Mouse (Mus musculus) embryo, embryonic 9.5 days (tissue): Measurements from ENCODE around the gene Ugt3a2.

Source experiments
- DNase-seq: peaks from one replicate; pipeline ENCODE4 v3.0.0-alpha.2; 2017; ENCODE audit errors: extremely low spot score

Gene Ugt3a2

DNA sequence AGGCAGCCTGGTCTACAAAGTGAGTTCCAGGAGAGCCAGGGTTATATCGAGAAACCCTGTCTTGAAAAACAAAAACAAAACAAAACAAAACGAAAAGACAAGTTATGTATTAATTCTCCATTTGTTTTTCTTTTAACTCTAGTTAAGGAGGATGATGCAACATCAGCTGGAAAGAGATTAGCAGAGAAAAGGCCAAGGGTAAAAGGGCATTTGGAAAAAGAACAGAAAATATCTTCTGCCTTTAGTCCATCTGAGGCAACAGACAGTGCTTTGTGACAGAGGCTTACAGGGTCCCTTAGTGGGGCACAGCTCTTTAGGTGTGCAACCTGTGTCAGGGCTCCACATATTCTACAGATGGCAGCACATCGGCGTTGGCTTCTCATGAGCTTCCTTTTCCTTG lies at the start of gene Ugt3a2:
Ugt3a2 (plus strand) TSS at position 210 of the 400 bp plus-strand sequence.
- DNase-seq, result no peak

DNA sequence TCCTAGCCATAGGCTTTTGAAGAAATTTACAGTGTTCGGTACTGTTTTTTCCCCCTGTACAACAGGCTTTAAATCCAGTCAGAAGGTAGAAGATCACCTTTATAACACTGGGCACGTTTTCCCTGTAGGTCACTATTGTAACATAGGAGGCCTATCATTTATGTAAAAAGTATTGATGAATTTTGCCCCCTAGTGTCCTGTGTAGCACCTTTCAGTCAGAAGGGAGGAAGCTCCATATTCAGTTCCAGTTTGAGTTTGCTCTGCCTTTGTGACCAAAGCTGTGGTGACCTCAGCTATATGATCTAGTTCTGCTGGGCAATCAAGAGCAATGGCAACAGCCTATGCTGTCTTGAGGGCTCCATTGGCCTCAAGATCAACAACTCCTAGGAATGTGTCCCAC lies 45.7 kb upstream of the Ugt3a2 start:
- no peak for DNase-seq

DNA sequence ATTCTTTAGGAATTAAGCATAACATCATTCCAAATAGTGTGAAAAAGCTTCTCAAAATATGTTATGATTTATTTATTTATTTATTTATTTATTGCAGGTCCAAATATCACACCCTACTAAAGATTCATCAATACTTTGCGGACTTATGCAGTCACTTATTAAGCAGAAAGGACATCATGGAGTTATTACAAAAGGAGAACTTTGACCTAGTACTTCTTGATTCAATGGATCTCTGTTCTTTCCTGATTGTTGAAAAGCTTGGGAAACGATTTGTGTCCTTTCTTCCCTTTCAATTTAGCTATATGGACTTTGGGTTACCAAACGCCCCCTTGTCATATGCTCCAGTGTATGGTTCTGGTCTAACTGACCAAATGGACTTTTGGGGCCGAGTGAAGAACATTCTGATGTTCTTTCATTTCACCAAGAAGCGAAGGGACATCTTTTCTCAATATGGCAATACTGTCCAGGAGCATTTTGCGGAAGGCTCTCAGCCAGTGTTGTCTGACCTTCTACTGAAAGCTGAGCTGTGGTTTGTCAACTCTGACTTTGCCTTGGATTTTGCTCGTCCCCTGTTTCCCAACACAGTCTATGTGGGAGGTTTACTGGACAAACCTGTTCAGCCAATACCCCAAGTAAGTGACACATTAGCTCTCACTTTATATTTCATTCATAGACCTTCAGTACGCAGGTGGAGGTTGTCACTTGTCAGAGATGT lies 29.2 kb upstream of the Ugt3a2 start:
- no peak for DNase-seq

- no peak for DNase-seq
These were observed 754 bp upstream of the Ugt3a2 start for GRCm38 (mm10) chr15:9334596-9334995.

DNA sequence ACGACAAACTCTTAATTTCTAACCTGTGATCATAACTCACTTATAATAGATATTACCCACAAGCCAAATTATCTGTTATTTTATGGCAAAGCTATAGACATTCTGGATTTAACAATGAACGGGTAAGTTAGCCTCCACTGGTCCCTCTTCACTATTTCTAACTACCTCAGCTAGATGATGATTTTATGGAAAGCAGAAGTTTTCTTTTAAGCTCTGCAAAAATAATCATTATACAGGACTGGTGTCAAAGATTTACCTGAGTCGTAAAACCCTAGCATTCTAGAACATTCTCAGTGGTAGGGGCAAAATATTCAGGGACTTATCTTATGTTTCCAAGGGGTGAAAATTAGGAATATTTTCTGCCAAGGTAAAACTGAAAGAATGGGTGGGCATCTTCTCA lies 1.3 kb downstream of the Ugt3a2 start:
- DNase-seq, result no peak

DNA sequence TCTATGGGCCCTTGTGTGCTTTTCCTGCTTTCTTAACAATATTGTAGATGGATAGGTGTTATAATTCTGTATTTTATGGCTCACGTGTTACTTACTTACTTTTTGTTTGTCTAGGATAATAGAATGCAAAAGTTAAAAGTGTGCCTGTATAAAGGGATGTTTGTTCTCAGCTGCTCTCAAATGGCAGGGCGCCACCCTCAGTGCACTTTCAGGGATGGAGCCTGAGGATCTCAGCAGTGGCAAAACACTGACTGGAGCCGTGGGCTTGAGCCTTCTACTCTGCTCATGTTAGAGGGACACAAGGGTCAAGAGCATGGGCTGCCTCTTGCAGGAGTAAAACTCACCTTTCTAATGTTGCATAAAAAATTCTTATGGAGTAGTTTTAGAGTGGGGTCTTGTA lies 1.7 kb downstream of the Ugt3a2 start:
- no peak for DNase-seq

GRCm38 (mm10) chr15:9348739-9349138 lies 13.4 kb downstream of the Ugt3a2 start:
- DNase-seq, result no peak

DNA sequence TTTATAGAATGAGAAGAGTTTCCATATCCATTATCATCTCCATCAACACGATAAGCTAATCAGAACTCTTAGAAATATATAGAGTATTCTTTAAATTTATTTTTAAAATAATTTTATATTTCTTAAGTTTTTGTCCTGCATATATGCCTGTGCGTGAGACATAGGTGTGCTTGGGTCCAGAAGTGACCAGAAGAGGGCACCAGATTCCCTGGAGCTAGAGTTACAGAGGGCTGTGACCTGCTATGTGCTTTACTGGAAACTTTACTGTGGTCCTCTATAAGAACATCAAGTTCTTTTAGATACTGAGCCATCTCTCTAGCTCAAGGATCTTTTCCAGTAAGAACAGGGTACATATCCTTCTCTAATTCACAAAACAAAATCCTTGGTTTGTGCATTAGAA lies 27.5 kb downstream of the Ugt3a2 start:
- DNase-seq, result no peak

GRCm38 (mm10) chr15:9368774-9369173 lies 33.4 kb downstream of the Ugt3a2 start:
- DNase-seq, result no peak

- no peak for DNase-seq
These were observed 40.9 kb downstream of the Ugt3a2 start for GRCm38 (mm10) chr15:9376281-9376680.

DNA sequence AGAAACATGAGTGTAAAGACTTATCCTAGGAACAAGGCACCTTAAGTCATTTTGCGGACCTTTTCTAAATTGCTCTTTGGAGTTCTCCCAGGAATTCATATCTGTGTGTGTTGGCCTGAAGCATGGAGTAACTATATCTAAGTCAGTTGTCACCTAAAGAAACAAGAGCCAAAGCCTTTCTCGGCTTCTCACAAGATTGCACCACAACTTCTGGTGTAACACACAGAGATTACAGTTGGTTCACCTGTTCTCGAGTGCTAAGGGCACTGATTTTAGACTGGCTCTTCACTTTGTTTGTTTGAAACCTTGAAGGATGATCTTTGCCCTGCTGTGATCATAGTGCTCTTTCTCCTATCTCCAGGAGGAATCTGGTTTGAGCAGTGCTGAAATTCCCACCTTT lies 74.1 kb downstream of the Ugt3a2 start:
- DNase-seq, result no peak
